Mouse (Mus musculus) myocyte (in vitro differentiated cells): ENCODE results near the gene Prkn. TPM values are rescaled to one million over a fixed set of nuclear protein-coding genes. Genes with fewer than 3 reads are reported as not detected.
A peak's percentile ranks its signal among the peaks of the same experiment; 100 is the strongest.

Experiments used
- H3K27me3 ChIP-seq: one replicate; pipeline ENCODE4 v1.6.1; 2011; ENCODE audit not compliant: control insufficient read depth, insufficient read depth, insufficient read length
- H3K36me3 ChIP-seq: one replicate; pipeline ENCODE4 v1.6.1; 2011; ENCODE audit not compliant: control insufficient read depth, insufficient read depth
- H3K4me2 ChIP-seq: one replicate; pipeline ENCODE4 v1.6.1; 2011; ENCODE audit warnings: low read depth, control low read depth
- H3K4me3 ChIP-seq: one replicate; pipeline ENCODE4 v1.5.1; 2011; ENCODE audit warnings: mild to moderate bottlenecking, control low read depth, moderate library complexity
- H3K79me2 ChIP-seq: one replicate; pipeline ENCODE4 v1.6.1; 2011; ENCODE audit not compliant: control insufficient read depth, insufficient read depth
- H3ac ChIP-seq: one replicate; pipeline ENCODE4 v1.6.1; 2011; ENCODE audit not compliant: control insufficient read depth, insufficient read length
- CEBPB ChIP-seq: IDR thresholded peaks from 2 replicates; pipeline ENCODE4 v1.6.1; 2011; ENCODE audit warnings: mild to moderate bottlenecking, moderate library complexity; ENCODE audit not compliant: poor library complexity, insufficient read depth, severe bottlenecking
- E2F4 ChIP-seq: IDR thresholded peaks from one replicate; pipeline ENCODE4 v1.6.1; 2011; ENCODE audit warnings: mild to moderate bottlenecking, control low read depth, moderate library complexity; ENCODE audit not compliant: insufficient read depth
- MAX ChIP-seq: IDR thresholded peaks from one replicate; pipeline ENCODE4 v1.6.1; 2011; ENCODE audit warnings: low read depth, mild to moderate bottlenecking, control low read depth
- MYOD1 ChIP-seq, 3 experiments: IDR thresholded peaks; one replicate each; pipeline ENCODE4 v1.6.1; 2011; ENCODE audit warnings: control low read depth in 2 of 3, low read depth in 2 of 3, mild to moderate bottlenecking in 2 of 3, moderate library complexity in 1 of 3; ENCODE audit not compliant: insufficient read length in 2 of 3, control insufficient read depth in 1 of 3
- MYOG ChIP-seq, 3 experiments: IDR thresholded peaks; one replicate each; pipeline ENCODE4 v1.6.1; 2011; ENCODE audit warnings: control low read depth in 2 of 3, low read depth in 2 of 3, mild to moderate bottlenecking in 2 of 3; ENCODE audit not compliant: insufficient read length in 2 of 3, control insufficient read depth in 1 of 3, insufficient read depth in 1 of 3
- POLR2A ChIP-seq: IDR thresholded peaks from one replicate; pipeline ENCODE4 v1.6.1; 2011; ENCODE audit warnings: low read depth, mild to moderate bottlenecking, control low read depth, moderate library complexity; ENCODE audit not compliant: insufficient read length
- POLR2AphosphoS2 ChIP-seq: IDR thresholded peaks from one replicate; pipeline ENCODE4 v1.6.1; 2011; ENCODE audit warnings: low read depth, control low read depth; ENCODE audit not compliant: insufficient read length
- REST ChIP-seq: IDR thresholded peaks from one replicate; pipeline ENCODE4 v1.6.1; 2011; ENCODE audit warnings: mild to moderate bottlenecking, control low read depth, moderate library complexity; ENCODE audit not compliant: insufficient read depth, insufficient read length
- SRF ChIP-seq: IDR thresholded peaks from one replicate; pipeline ENCODE4 v1.6.1; 2011; ENCODE audit warnings: low read depth; ENCODE audit not compliant: control insufficient read depth, insufficient read length
- TCF12 ChIP-seq: IDR thresholded peaks from one replicate; pipeline ENCODE4 v1.6.1; 2011; ENCODE audit warnings: mild to moderate bottlenecking, control low read depth; ENCODE audit not compliant: poor library complexity, insufficient read depth, severe bottlenecking
- TCF3 ChIP-seq: IDR thresholded peaks from one replicate; pipeline ENCODE4 v1.6.1; 2011; ENCODE audit warnings: low read depth, control low read depth; ENCODE audit not compliant: insufficient read length
- USF1 ChIP-seq: IDR thresholded peaks from one replicate; pipeline ENCODE4 v1.6.1; 2011; ENCODE audit warnings: low read depth, mild to moderate bottlenecking, control low read depth, moderate library complexity
- polyA plus RNA-seq: library from polyadenylated mRNA; unstranded; fragments of >200 nt; fragmentation: generic; extraction: Trizol; gene quantifications from one replicate; pipeline ENCODE4 v1.2.1, GENCODE M21; 2012; ENCODE audit warnings: missing spikeins

Gene Prkn
- polyA plus RNA-seq, 1 experiment, result 0.26 TPM

GRCm38 (mm10) chr17:10882260-10882659 is 42.1 kb downstream of the Prkn start:
- TF ChIP-seq SRF, result no peak
- TF ChIP-seq REST, result no peak
- no peak for TF ChIP-seq MAX
- Histone ChIP-seq H3K27me3 (no peaks in the 10 kb centered on the region), H3K4me3 (no peak overlapping the region), H3K36me3 (no peaks in the 10 kb centered on the region), H3K79me2 (no peaks in the 10 kb centered on the region), H3ac (no peak overlapping the region), H3K4me2 (no peak overlapping the region)

- H3K27me3 ChIP-seq, result no peaks in the 10 kb centered on the region
Observed at GRCm38 (mm10) chr17:10887924-10888323, 47.7 kb downstream of the Prkn start.

GRCm38 (mm10) chr17:10901686-10902228 is 61.6 kb downstream of the Prkn start:
- Histone ChIP-seq H3K36me3 (no peaks in the 10 kb centered on the region), H3K27me3 (no peaks in the 10 kb centered on the region), H3K4me2 (no peak overlapping the region), H3K4me3 (no peak overlapping the region), H3K79me2 (no peaks in the 10 kb centered on the region), H3ac (no peak overlapping the region)
- no peak for TF ChIP-seq MAX
- no peak for TF ChIP-seq TCF12
- no peak for TF ChIP-seq MYOG (IDR thresholded peaks at IDR 0.05; ENCODE audit: control insufficient read depth in 1 of 3, insufficient read depth in 1 of 3, insufficient read length in 2 of 3, low read depth in 2 of 3)
- TF ChIP-seq CEBPB, result no peak
- TF ChIP-seq TCF3, result no peak
- no peak for TF ChIP-seq POLR2A
- no peak for TF ChIP-seq POLR2AphosphoS2
- TF ChIP-seq E2F4, result no peak
- TF ChIP-seq USF1, result no peak
- no peak for TF ChIP-seq REST
- TF ChIP-seq SRF, result no peak

More at GRCm38 (mm10) chr17:10887924-10888323, 47.7 kb downstream of the Prkn start:
- H3K4me3 ChIP-seq, result no peak overlapping the region
- no peak overlapping the region for H3ac ChIP-seq
- H3K79me2 ChIP-seq, result no peaks in the 10 kb centered on the region
- no peak overlapping the region for H3K4me2 ChIP-seq
- no peaks in the 10 kb centered on the region for H3K36me3 ChIP-seq
- no peak for TF ChIP-seq MYOD1 (IDR thresholded peaks at IDR 0.05; ENCODE audit: control insufficient read depth in 1 of 3, insufficient read length in 2 of 3, low read depth in 2 of 3)
- TF ChIP-seq E2F4, result no peak
- no peak for TF ChIP-seq CEBPB
- no peak for TF ChIP-seq SRF
- TF ChIP-seq TCF12, result no peak
- TF ChIP-seq USF1, result no peak
- no peak for TF ChIP-seq REST
- no peak for TF ChIP-seq POLR2A
- TF ChIP-seq MYOG (IDR thresholded peaks at IDR 0.05; ENCODE audit: control insufficient read depth in 1 of 3, insufficient read depth in 1 of 3, insufficient read length in 2 of 3, low read depth in 2 of 3), result no peak
- no peak for TF ChIP-seq POLR2AphosphoS2
- TF ChIP-seq TCF3, result no peak
- TF ChIP-seq MAX, result no peak

GRCm38 (mm10) chr17:10936698-10937097 is 96.5 kb downstream of the Prkn start:
- TF ChIP-seq POLR2AphosphoS2 (no peak), SRF (no peak), MYOD1 (IDR thresholded peaks at IDR 0.05; ENCODE audit: control insufficient read depth in 1 of 3, insufficient read length in 2 of 3, low read depth in 2 of 3) (no peak), MYOG (IDR thresholded peaks at IDR 0.05; ENCODE audit: control insufficient read depth in 1 of 3, insufficient read depth in 1 of 3, insufficient read length in 2 of 3, low read depth in 2 of 3) (no peak), MAX (no peak), REST (no peak)
- no peak overlapping the region for H3K4me3 ChIP-seq
- no peaks in the 10 kb centered on the region for H3K27me3 ChIP-seq
- H3K36me3 ChIP-seq, result no peaks in the 10 kb centered on the region
- no peak overlapping the region for H3ac ChIP-seq
- no peaks in the 10 kb centered on the region for H3K79me2 ChIP-seq
- H3K4me2 ChIP-seq, result no peak overlapping the region

GRCm38 (mm10) chr17:10937844-10938243 is 97.7 kb downstream of the Prkn start:
- H3K4me2 ChIP-seq, result no peak overlapping the region
- H3K36me3 ChIP-seq, result no peaks in the 10 kb centered on the region
- no peaks in the 10 kb centered on the region for H3K79me2 ChIP-seq
- no peak for TF ChIP-seq TCF3
- no peak overlapping the region for H3ac ChIP-seq
- H3K4me3 ChIP-seq, result no peak overlapping the region
- no peaks in the 10 kb centered on the region for H3K27me3 ChIP-seq

GRCm38 (mm10) chr17:10938755-10939154 is 98.6 kb downstream of the Prkn start:
- no peak for TF ChIP-seq TCF12
- TF ChIP-seq MAX, result no peak
- TF ChIP-seq MYOD1 (IDR thresholded peaks at IDR 0.05; ENCODE audit: control insufficient read depth in 1 of 3, insufficient read length in 2 of 3, low read depth in 2 of 3), result peak in 2 of 3 experiments; percentile 34 to 63
- TF ChIP-seq MYOG (IDR thresholded peaks at IDR 0.05; ENCODE audit: control insufficient read depth in 1 of 3, insufficient read depth in 1 of 3, insufficient read length in 2 of 3, low read depth in 2 of 3), result peak in 2 of 3 experiments; percentile 27 to 40
- TF ChIP-seq E2F4, result no peak
- no peak for TF ChIP-seq CEBPB
- Histone ChIP-seq H3K27me3 (no peaks in the 10 kb centered on the region), H3K36me3 (no peaks in the 10 kb centered on the region), H3K79me2 (no peaks in the 10 kb centered on the region), H3K4me3 (no peak overlapping the region), H3ac (no peak overlapping the region), H3K4me2 (no peak overlapping the region)
